Mouse (Mus musculus) heart, postnatal 10 days (tissue): ENCODE data around the gene Glt1d1. TPM values are rescaled to one million over a fixed set of nuclear protein-coding genes. Genes with fewer than 3 reads are reported as not detected.

ENCODE experiments used
- total RNA-seq, 2 experiments: library from RNA; stranded (reverse); gene quantifications; 2 replicates each; pipeline ENCODE4 v1.2.3; 2021

The Glt1d1 gene
- total RNA-seq, 2 experiments from 2014 or later = not detected

Other genes with a start within 250 kb of the Glt1d1 start
- 10 to 100 TPM; 10.7 to 12.1 TPM for gene Slc15a4, start 635 bp downstream of the Glt1d1 start, total RNA-seq